Mouse (Mus musculus) C2C12 (cell line): Measurements from ENCODE around the gene Clint1.

ENCODE experiments used
- CTCF ChIP-seq: IDR thresholded peaks from one replicate; pipeline ENCODE4 v1.5.1; 2011; ENCODE audit not compliant: control insufficient read depth, insufficient read depth, insufficient read length
- MYOD1 ChIP-seq: IDR thresholded peaks from one replicate; pipeline ENCODE4 v1.6.1; 2011; ENCODE audit warnings: low read depth; ENCODE audit not compliant: control insufficient read depth, insufficient read length

DNA sequence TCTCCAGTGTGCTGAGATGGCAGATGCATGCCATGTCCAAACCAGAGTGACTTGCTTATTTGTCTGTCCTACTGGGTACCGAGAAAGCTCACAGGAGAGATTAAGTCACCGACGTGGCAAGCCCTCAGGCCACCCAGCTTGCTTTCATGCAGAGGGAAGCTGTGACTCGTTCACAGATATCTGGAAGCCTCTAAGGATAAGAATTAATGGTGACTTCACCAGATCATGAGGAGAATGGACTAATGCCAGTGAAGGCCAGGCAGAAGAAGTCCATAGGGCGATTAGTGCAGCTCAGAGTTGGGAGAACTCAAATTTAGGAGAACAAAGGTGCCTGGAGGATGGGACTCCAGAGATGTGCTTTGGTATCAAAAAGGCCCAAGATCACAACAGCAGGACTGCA, 75.6 kb downstream of the Clint1 start:
- TF ChIP-seq MYOD1 (no peak), CTCF (no peak)
